Mouse (Mus musculus) mouse embryonic stem cell (cell line): Measurements from ENCODE around the gene D430041D05Rik.

Experiments
- in situ Hi-C, 2 experiments: fragments of 300-500 bp; cut with MboI; formaldehyde crosslinking; loops; 1 replicate in 1 of 2; 3 replicates in 1 of 2; pipeline ENCODE4 v1.14.3; 2019 to 2020; ENCODE audit warnings: low sequenced_read_pairs in 2 of 2, low pct_unique_long_range_greater_than_20kb in 1 of 2, mixed read lengths in 1 of 2; ENCODE audit not compliant: unreplicated experiment in 1 of 2

D430041D05Rik gene

GRCm38 (mm10) chr2:104183246-104183845 lies 227.5 kb downstream of the D430041D05Rik start:
- in situ Hi-C loops, result no loop called here

GRCm38 (mm10) chr2:104179636-104180035 lies 231.2 kb downstream of the D430041D05Rik start:
- in situ Hi-C loops, result no loop called here

GRCm38 (mm10) chr2:104178251-104178650 lies 232.6 kb downstream of the D430041D05Rik start:
- in situ Hi-C loops, result no loop called here

- in situ Hi-C loops, result no loop called here
Observed at GRCm38 (mm10) chr2:104176979-104177704, 233.7 kb downstream of the D430041D05Rik start.

GRCm38 (mm10) chr2:104176166-104176978 lies 234.4 kb downstream of the D430041D05Rik start:
- in situ Hi-C loops, result no loop called here

- in situ Hi-C loops, result no loop called here
Observed at GRCm38 (mm10) chr2:104175476-104176165, 235.2 kb downstream of the D430041D05Rik start.

- in situ Hi-C loops, result no loop called here
Observed at GRCm38 (mm10) chr2:104173431-104173830, 237.4 kb downstream of the D430041D05Rik start.

GRCm38 (mm10) chr2:104172695-104173348 lies 238.0 kb downstream of the D430041D05Rik start:
- in situ Hi-C loops, result no loop called here

- in situ Hi-C loops, result no loop called here
Observed at GRCm38 (mm10) chr2:104168186-104168896, 242.5 kb downstream of the D430041D05Rik start.

- in situ Hi-C loops, result no loop called here
Observed at GRCm38 (mm10) chr2:104167765-104168164, 243.0 kb downstream of the D430041D05Rik start.

GRCm38 (mm10) chr2:104165631-104166030 lies 245.2 kb downstream of the D430041D05Rik start:
- in situ Hi-C loops, result no loop called here

- in situ Hi-C loops, result no loop called here
Observed at GRCm38 (mm10) chr2:104163978-104164487, 246.8 kb downstream of the D430041D05Rik start.

GRCm38 (mm10) chr2:104163418-104163817 lies 247.4 kb downstream of the D430041D05Rik start:
- in situ Hi-C loops, result no loop called here

- in situ Hi-C loops, result no loop called here
Observed at GRCm38 (mm10) chr2:104157831-104158230, 253.0 kb downstream of the D430041D05Rik start.

- in situ Hi-C loops, result no loop called here
Observed at GRCm38 (mm10) chr2:104153876-104154275, 256.9 kb downstream of the D430041D05Rik start.

- in situ Hi-C loops, result no loop called here
Observed at GRCm38 (mm10) chr2:104153345-104153744, 257.5 kb downstream of the D430041D05Rik start.

- in situ Hi-C loops, result no loop called here
Observed at GRCm38 (mm10) chr2:104150608-104151397, 260.0 kb downstream of the D430041D05Rik start.
